Mouse (Mus musculus): ENCODE results near the gene Cdh23.
A peak's percentile ranks its signal among the peaks of the same experiment; 100 is the strongest.

Gene Cdh23

DNA sequence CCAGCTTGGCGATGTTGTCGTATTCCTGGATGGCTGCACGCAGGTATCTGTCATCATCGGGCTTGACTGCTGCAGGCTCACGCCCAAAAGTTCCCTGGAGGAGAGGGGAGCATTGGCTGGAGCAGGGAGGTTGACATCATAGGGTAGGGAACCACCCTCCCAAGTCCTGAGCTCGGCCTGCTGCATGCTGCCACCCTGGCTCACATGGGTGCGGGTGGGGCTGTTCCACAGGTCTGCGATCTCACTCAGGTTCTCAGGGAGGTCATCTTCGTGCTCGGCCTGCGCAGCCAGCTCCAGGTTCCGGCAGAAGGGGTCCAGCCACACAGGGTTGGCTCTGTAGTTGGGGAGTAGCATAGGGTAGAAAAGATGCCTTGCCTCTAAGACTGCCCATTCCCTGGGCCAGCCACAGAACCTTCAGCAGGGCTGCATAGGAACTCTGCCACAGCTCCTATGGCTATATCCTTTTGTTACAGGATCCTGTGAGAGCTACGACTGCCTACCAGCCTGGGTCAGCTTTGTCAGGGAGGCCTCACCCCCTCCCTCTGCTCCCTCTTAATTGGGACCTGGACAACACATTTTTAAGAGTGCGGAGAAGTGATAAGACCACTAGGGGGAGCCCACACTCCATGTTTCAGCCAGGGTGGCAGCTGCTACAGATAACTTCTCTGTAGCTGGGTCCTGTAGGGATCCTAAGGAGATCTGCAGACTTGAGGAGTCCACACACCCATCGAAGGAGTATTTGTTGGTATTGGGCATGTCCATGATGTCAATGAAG is 391.2 kb downstream of the Cdh23 start:
- peak; percentile 57 for DNase-seq

- DNase-seq, result no peak
Measured at GRCm38 (mm10) chr10:60303419-60303818, 392.9 kb downstream of the Cdh23 start.

DNA sequence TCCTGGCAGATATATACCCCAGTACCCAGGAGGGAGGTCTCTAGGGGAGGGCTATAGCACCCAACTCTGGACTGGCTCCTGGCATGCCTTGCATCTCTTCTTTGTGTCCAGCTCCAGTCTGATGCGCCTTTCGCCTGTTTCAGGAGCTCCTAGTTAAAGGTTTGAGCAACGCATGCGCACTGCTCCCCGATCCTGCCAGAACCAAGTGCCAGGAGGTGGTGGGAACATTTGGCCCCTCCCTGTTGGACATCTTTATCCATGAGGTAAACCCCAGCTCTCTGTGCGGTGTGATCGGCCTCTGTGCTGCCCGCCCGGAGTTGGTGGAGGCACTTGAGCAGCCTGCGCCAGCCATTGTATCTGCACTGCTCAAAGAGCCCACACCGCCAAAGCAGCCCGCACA is 396.7 kb downstream of the Cdh23 start:
- no peak for DNase-seq

- DNase-seq, result no peak
Measured at GRCm38 (mm10) chr10:60296027-60296426, 400.3 kb downstream of the Cdh23 start.

DNA sequence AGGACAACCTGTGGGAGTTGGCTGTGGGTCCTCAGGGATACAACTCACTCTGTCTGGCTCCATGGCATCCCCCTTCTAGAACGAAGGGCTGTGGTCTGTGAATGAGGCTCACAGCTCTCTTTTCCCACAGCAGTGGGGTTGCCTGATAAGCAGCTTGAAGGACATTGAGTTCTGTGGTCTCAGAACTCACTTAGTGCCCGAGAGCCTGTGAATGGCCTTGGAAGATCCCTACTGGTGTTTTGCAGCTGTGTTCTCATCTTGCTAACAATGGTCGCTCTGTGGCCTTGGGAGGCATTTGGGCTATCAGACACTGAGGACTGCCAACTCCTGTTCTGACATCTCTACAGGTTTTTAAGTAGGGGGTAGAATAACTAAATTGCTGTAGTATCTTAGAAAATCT is 400.9 kb downstream of the Cdh23 start:
- no peak for DNase-seq

- DNase-seq, result no peak
Measured at GRCm38 (mm10) chr10:60294621-60295020, 401.7 kb downstream of the Cdh23 start.

- DNase-seq, result no peak
Measured at GRCm38 (mm10) chr10:60292209-60292608, 404.1 kb downstream of the Cdh23 start.

DNA sequence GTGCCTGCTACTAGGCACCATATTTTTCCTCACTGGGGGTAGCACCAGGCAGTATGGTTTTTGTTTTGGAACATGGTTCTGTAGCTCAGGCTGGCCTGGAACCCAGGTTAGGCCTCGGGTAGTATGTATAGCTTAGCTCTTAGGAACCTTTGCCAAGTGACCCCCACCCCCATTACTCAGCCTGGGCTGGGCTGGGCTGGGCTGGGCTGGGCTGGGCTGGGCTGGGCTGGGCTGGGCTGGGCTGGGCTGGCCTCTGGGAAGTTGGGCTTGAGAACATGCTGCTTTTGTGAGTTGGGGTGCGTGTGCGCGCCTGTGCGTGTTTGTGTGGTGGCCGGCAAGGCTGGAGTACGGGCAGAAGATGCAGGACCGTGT is 405.6 kb downstream of the Cdh23 start:
- DNase-seq, result no peak

- DNase-seq, result no peak
Measured at GRCm38 (mm10) chr10:60290026-60290738, 406.1 kb downstream of the Cdh23 start.

DNA sequence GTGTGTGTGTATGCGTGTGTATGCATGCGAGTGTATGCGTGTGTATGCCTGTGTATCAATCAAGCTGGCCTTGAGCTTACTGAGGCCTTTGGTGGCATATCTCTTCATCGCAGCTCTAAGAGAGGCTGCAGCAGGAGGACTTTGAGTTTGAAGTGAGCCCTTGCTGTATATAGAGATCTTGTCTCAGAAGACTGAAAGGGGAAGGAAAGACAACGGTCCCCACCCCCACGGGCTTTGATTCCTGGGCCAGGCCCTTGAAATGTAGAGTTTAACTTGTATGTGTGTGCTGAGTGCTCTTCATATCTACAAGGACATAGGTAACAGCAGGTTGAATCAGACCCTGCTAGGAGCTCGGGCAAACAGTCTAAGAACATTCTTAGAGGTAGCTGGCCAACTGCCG is 407.1 kb downstream of the Cdh23 start:
- DNase-seq, result no peak

DNA sequence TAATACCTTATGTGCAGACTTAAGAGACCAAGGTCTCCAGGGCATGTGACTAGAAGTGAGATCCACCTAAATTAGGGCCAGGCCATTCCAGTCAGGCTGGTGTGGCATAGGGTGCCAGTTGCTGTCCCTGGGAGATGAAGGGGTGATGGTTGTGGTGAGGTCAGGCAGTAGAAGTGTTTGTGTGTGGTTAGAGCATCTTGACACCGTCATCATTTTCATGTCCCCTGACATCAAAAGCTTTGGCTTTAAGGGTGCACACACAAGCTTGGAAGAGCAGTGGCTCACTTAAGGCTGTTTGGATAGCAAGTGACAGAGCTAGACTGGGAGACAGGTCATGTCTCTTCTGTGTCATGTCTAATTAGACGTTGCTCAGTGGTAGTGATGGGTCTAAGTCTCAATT is 408.6 kb downstream of the Cdh23 start:
- DNase-seq, result no peak

DNA sequence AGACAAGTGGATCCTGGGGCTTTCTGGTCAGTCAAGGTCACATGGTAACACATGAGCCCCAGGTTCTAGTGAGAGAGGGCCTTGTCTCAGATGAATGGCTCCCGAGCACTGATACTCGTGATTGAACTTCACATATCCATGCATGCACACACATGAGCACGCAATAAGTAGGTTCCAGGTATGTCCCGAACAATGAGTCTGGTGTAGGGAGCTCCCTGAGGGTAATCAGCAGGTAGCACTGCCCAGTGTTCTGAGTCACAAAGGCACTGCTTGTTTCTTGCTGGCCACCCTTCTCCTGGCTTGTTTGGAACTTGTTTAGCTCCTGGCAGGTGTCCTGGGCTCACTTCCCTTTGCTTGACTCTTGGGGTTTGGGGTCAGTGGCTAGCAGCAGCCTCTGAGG is 409.1 kb downstream of the Cdh23 start:
- DNase-seq, result no peak

DNA sequence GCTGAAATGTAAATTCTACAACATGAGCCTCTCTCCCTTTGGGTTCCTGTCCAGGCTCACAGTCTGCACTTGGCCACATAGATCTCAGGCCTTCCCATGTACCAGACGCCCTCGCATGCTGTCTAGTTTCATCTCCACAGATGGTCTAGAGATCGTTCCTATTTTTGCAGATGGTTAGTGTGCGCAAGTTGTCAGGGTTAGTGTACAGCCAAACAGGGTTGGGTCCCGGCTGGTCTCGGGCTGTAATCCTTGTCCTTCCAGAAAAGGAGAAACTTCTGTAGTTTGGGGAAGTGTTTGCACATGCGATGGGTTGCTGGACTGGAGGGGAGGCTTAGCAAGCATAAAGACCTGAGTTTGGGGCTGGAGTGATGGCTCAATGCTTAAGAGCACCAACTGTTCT is 409.7 kb downstream of the Cdh23 start:
- DNase-seq, result no peak

DNA sequence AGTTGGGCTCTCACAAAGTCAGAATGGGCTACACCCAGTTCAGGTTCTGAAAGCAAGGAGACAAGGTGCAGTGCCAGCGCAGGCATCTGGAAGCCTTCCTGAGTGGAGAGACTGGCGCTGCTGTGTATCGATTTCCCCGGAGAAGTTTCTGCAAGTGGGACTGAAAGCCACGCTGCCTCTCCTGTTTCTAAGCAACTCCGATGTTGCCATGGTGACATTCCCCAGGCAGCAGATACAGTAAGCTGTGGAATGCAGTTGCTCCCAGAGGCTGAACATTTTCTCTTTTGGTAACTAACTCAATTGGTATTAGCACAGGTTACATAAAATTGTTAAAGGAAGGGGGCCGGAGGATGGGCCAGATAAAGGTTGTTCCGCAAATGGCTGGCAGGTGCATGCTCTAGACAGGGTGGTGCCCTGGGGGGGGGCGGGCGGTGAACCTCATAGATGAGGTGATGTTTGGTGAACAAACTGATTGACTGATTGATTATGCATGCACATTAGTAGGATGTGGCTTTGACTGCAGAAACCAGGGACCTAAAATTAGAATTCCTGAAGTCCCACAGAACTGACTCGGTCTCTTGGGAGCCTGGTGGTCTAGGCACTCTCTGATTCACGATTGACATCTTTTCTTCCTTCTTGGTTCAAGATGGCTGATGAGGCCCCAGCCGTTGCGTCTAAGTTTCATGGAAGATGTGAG is 410.5 kb downstream of the Cdh23 start:
- peak; percentile 82 for DNase-seq

GRCm38 (mm10) chr10:60285183-60285582 is 411.1 kb downstream of the Cdh23 start:
- no peak for DNase-seq

DNA sequence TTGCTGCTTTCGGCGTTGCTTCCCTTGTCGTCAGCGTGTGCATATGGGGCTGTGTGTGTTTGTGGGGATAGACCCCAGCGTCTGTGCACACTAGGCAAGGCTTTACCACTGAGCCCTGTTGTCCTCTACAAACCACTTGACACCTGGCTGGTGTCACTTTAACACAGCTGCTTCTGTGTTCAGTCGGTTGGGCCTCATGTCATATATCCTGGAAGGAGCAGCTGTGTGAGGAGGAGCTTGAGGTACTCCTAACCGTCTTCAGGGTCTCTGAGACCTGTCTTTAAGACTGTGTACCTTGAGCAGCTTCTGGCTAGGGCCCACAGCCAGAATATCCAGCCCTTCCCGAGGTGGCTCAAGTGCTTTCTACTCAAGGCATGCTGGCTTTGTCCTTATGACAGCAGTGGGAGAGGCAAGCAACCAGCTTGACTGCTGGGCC is 411.6 kb downstream of the Cdh23 start:
- no peak for DNase-seq

- DNase-seq, result no peak
Measured at GRCm38 (mm10) chr10:60284248-60284647, 412.0 kb downstream of the Cdh23 start.

DNA sequence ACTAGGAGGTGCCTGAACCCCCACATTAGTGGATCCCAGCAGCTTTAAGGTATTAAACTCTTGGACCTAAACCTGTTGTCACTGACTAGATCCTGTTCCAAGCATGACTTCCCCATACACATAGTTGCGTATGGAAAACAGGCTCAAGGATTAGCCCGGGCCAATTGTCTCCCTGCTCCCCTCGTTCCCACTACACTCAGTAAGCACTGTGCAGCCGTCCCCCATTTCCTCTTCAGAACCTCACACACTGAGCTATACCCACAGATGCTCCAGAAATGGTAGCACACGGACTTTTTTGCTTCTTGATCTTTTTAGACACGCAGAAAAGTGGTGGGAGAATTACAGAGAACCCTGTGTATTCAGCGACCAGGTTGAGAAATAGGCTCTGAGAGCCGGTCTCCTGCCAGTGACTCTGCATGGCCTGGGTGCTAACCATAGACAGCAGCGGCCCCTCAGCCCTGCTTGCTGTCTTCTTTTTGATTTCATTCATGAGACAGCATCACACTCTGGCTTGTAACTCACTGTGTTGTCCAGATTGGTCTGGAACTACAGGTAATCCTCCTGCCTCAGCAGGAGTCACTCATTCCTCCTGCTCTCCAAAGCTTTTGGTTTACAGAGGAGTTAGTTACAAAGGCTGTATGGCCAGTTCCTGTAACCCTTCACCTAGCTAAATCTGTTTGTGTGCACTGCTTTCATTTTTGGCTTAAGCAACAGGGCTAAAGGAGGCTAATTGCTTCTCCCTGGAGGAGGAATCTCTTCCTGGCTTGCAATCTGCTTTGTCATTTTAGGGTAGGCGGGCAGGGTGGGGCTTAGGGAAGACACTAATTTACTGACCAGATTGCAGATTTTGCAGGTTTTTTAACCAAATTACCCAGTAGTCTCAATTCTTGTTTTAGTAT is 413.9 kb downstream of the Cdh23 start:
- no peak for DNase-seq

DNA sequence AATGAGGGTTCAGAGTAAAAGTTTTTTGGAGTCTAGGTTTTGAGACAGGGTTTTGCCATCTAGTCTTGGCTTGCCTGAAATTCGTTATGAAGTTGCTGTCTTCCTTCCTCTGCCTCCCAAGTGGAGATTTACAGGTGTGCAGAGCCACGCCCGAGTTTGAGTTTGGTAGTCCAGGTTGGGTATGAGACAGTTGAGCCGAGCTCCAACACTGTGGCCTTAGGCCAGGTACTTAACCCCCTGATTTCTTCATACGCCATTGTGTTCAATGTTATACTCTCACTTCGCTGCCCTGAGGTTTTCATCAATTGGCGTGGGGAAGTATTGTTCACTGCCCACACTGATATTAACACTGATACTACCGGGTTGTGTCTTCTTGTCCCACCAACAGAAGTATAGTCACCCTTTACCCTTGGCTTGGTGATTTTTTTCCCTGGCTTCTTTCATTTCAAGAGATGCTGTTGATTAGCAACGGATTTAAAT is 414.7 kb downstream of the Cdh23 start:
- DNase-seq, result no peak

- DNase-seq, result no peak
Measured at GRCm38 (mm10) chr10:60280353-60280752, 415.9 kb downstream of the Cdh23 start.

- peak; percentile 77 for DNase-seq
Measured at GRCm38 (mm10) chr10:60279941-60280301, 416.4 kb downstream of the Cdh23 start.

DNA sequence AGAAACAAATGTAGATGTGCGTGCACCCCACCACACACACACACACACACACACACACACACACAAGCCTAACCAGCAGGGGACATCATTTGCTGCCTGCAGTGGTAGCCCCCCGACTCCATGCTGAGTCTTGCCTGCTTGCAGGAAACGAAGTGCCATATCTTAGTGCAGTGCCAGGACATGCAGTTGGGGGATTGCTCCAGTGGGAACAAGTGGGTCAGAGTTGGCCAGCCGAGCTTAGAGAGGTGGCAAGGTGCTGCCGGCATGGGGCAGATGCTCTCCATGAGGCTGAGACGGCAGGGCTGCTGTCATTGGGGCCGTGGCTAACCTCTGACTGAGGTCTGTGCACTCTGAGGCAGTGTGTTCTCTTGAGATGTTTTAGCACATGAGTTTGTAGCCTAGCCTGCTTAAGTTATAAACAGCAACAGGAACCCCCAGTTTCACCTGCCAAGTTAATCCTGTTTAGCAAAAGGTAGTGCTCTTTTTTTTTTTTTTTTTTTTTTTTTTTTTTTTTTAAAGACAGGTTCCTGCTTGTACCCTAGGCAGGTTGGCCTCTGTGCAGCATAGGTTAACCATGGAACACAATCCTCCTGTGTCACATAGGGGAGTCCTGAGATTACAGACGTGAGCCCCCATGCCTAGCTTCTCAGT is 416.9 kb downstream of the Cdh23 start:
- no peak for DNase-seq

All from right cerebral cortex, postnatal 25 days (tissue).